Mouse (Mus musculus) cerebellum, adult 2 months (tissue): ENCODE results near the gene Hormad2.

ENCODE experiments used
- CTCF ChIP-seq: fragments of 200-500 bp; IDR thresholded peaks from 2 replicates; pipeline ENCODE4 v1.5.1; 2011; ENCODE audit warnings: low read depth, mild to moderate bottlenecking, control low read depth, low read length, moderate library complexity, borderline replicate concordance; ENCODE audit not compliant: insufficient read depth
- POLR2A ChIP-seq: fragments of 200-500 bp; IDR thresholded peaks from 2 replicates; pipeline ENCODE4 v1.6.1; 2011; ENCODE audit warnings: low read length, control low read depth, borderline replicate concordance; ENCODE audit not compliant: insufficient read depth

DNA sequence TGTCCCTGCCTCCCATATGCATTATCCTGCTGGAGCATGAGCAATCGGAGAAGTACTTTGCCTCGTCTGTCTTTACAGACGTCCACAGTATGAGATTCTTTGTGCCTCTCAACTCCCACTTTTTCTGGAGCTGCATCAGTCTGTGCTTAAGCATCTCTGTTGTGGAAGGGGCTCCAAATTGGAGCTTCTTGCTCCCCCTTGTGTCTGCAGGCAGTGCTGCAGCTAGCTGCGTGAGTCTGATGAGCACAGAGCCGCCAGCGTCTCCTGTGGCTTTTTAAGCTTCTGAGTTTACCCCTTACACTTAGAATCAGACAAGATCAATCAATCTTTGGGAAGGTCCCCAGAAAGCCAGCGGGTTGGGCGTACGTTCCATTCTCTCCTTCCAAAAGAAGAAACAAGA lies 10.2 kb upstream of the Hormad2 start:
- TF ChIP-seq CTCF (peak; percentile 61; the same call in 1 of the 2 replicates), POLR2A (no peak)
